Mouse (Mus musculus) CH12.LX (cell line): ENCODE measurements around the gene Sergef. TPM values are rescaled to one million over a fixed set of nuclear protein-coding genes. Genes with fewer than 3 reads are reported as not detected.

Experiments
- DNase-seq: peaks from one replicate; pipeline ENCODE4 v3.0.0-alpha.2; 2013; ENCODE audit errors: extremely low read depth
- H3K27ac ChIP-seq: 2 replicates; pipeline ENCODE4 v1.5.1; 2012; ENCODE audit warnings: low read depth, mild to moderate bottlenecking, control low read depth, moderate library complexity; ENCODE audit not compliant: insufficient read depth
- H3K27me3 ChIP-seq: replicated peaks from 2 replicates; pipeline ENCODE3; 2012; ENCODE audit warnings: inconsistent platforms
- H3K36me3 ChIP-seq, 2 experiments: replicated peaks in 1 of 2; 2 replicates each; pipeline versions ENCODE3 to v1.6.1; 2012; ENCODE audit warnings: inconsistent platforms in 1 of 2, low read length in 1 of 2, mild to moderate bottlenecking in 1 of 2, mixed read lengths in 1 of 2, moderate library complexity in 1 of 2; ENCODE audit not compliant: control insufficient read depth in 1 of 2, insufficient read depth in 1 of 2
- H3K4me1 ChIP-seq, 2 experiments: 2 replicates each; pipeline ENCODE4 v1.6.1; 2012; ENCODE audit warnings: inconsistent platforms in 1 of 2, moderate library complexity in 1 of 2; ENCODE audit not compliant: insufficient read depth in 2 of 2, control insufficient read depth in 1 of 2
- H3K4me2 ChIP-seq: 2 replicates; pipeline ENCODE4 v1.6.1; 2012; ENCODE audit warnings: low read depth, mild to moderate bottlenecking, control low read depth; ENCODE audit not compliant: poor library complexity, insufficient read depth, severe bottlenecking
- H3K4me3 ChIP-seq, 3 experiments: fragments of 150-350 bp in 1 of 3; sonication (generic) in 1 of 3; replicated peaks in 1 of 3; 2 replicates each; pipeline versions ENCODE3 to v1.5.1; 2011 to 2012; ENCODE audit warnings: low read depth in 2 of 3, low read length in 2 of 3, mild to moderate bottlenecking in 2 of 3, moderate library complexity in 2 of 3, control low read depth in 1 of 3, improper control_type of control experiment in 1 of 3, inconsistent platforms in 1 of 3, mixed read lengths in 1 of 3; ENCODE audit not compliant: poor library complexity in 1 of 3
- H3K79me2 ChIP-seq: replicated peaks from 2 replicates; pipeline ENCODE4 v1.6.1; 2012; ENCODE audit warnings: mild to moderate bottlenecking, moderate library complexity; ENCODE audit not compliant: control insufficient read depth, poor library complexity, insufficient read depth, severe bottlenecking; ENCODE audit errors: extremely low read depth
- H3K9ac ChIP-seq: 2 replicates; pipeline ENCODE4 v1.6.1; 2012; ENCODE audit warnings: low read depth, mild to moderate bottlenecking, control low read depth, moderate library complexity; ENCODE audit not compliant: insufficient read depth
- H3K9me3 ChIP-seq: replicated peaks from 2 replicates; pipeline ENCODE3; 2012; ENCODE audit warnings: low read length, inconsistent platforms, mixed read lengths
- CTCF ChIP-seq, 2 experiments: IDR thresholded peaks in 1 of 2; conservative IDR thresholded peaks in 1 of 2; 2 replicates each; pipeline ENCODE4 v1.5.1; 2011 to 2012; ENCODE audit warnings: low read depth in 2 of 2, low read length in 2 of 2, improper control_type of control experiment in 1 of 2, inconsistent platforms in 1 of 2, mild to moderate bottlenecking in 1 of 2, moderate library complexity in 1 of 2
- E2F4 ChIP-seq: IDR thresholded peaks from 2 replicates; pipeline ENCODE4 v1.6.1; 2011; ENCODE audit warnings: low read depth, low read length, improper control_type of control experiment; ENCODE audit not compliant: insufficient replicate concordance
- ELF1 ChIP-seq: IDR thresholded peaks from 2 replicates; pipeline ENCODE4 v1.6.1; 2014; ENCODE audit warnings: low read depth, mild to moderate bottlenecking, inconsistent platforms, low read length, improper control_type of control experiment
- EP300 ChIP-seq: IDR thresholded peaks from 2 replicates; pipeline ENCODE4 v1.6.1; 2011; ENCODE audit warnings: low read length, improper control_type of control experiment
- HCFC1 ChIP-seq: IDR thresholded peaks from 2 replicates; pipeline ENCODE4 v1.6.1; 2012; ENCODE audit warnings: low read depth, mild to moderate bottlenecking, inconsistent platforms, low read length, improper control_type of control experiment
- IRF4 ChIP-seq: IDR thresholded peaks from 2 replicates; pipeline ENCODE4 v1.6.1; 2014; ENCODE audit warnings: low read depth, mild to moderate bottlenecking, inconsistent platforms, low read length, improper control_type of control experiment
- JUND ChIP-seq: conservative IDR thresholded peaks from 2 replicates; pipeline ENCODE4 v1.6.1; 2011; ENCODE audit warnings: low read depth, low read length, improper control_type of control experiment
- MAX ChIP-seq: IDR thresholded peaks from 2 replicates; pipeline ENCODE4 v1.6.1; 2011; ENCODE audit warnings: low read length, improper control_type of control experiment
- MXI1 ChIP-seq: IDR thresholded peaks from 2 replicates; pipeline ENCODE4 v1.6.1; 2011; ENCODE audit warnings: mild to moderate bottlenecking, low read depth, low read length, improper control_type of control experiment
- PAX5 ChIP-seq: IDR thresholded peaks from 2 replicates; pipeline ENCODE4 v1.6.1; 2012; ENCODE audit warnings: low read length, inconsistent platforms, mixed read lengths
- UBTF ChIP-seq: IDR thresholded peaks from 2 replicates; pipeline ENCODE4 v1.6.1; 2012; ENCODE audit warnings: low read depth, mild to moderate bottlenecking, inconsistent platforms, low read length, improper control_type of control experiment, moderate library complexity
- ZKSCAN1 ChIP-seq: IDR thresholded peaks from 2 replicates; pipeline ENCODE4 v1.6.1; 2012; ENCODE audit warnings: low read depth, inconsistent platforms, low read length, improper control_type of control experiment, borderline replicate concordance
- ZMIZ1 ChIP-seq: IDR thresholded peaks from 2 replicates; pipeline ENCODE4 v1.6.1; 2012; ENCODE audit warnings: low read depth, mild to moderate bottlenecking, inconsistent platforms, low read length, improper control_type of control experiment
- ZNF384 ChIP-seq: IDR thresholded peaks from 2 replicates; pipeline ENCODE4 v1.6.1; 2012; ENCODE audit warnings: low read depth, low read length, improper control_type of control experiment, inconsistent platforms
- dilution Hi-C: fragments of 300-500 bp; cut with MboI; formaldehyde crosslinking; loops from 2 replicates; pipeline ENCODE4 v1.14.3; 2020; ENCODE audit warnings: low sequenced_read_pairs; ENCODE audit not compliant: extremely low pct_unique_long_range_greater_than_20kb, extremely low pct_ligation_motif_present
- in situ Hi-C: fragments of 300-500 bp; cut with MboI; formaldehyde crosslinking; loops from 3 replicates; pipeline ENCODE4 v1.14.3; 2019; ENCODE audit warnings: low sequenced_read_pairs, low pct_ligation_motif_present, low pct_unique_long_range_greater_than_20kb, mixed read lengths
- polyA plus RNA-seq: library from polyadenylated mRNA; unstranded; fragments of >175 nt; gene quantifications from 2 replicates; pipeline ENCODE4 v1.2.1, GENCODE M21; 2012; ENCODE audit warnings: low read depth; ENCODE audit not compliant: insufficient read length
- total RNA-seq, 2 experiments: library from RNA; depleted of rRNA; stranded (reverse); fragments of 300-350 nt in 1 of 2; fragments of >200 nt in 1 of 2; gene quantifications; 2 replicates each; pipeline ENCODE4 v1.2.3; 2012 to 2014

The Sergef gene
- total and polyA plus RNA-seq, 3 experiments: 13.0 to 18.0 (median 14.1) TPM

GRCm38 (mm10) chr7:46510806-46511205 lies 128.8 kb downstream of the Sergef start:
- DNase-seq: no peak
- H3K27me3 ChIP-seq: no peaks in the 10 kb centered on the region
- no peak overlapping the region for H3K4me3 ChIP-seq
- peaks cover 2 to 41% of the 10 kb centered on the region in 2 experiments for H3K36me3 ChIP-seq
- H3K27ac ChIP-seq: no peak overlapping the region
- H3K9me3 ChIP-seq: peaks cover 5% of the 10 kb centered on the region
- H3K4me2 ChIP-seq: no peak overlapping the region
- H3K4me1 ChIP-seq: no peaks in the 10 kb centered on the region
- no peaks in the 10 kb centered on the region for H3K79me2 ChIP-seq
- dilution Hi-C loops: no loop called here
- TF ChIP-seq ZMIZ1: no peak
- TF ChIP-seq, all 38 proteins: peak for 0
- in situ Hi-C loops: no loop called here
- H3K9ac ChIP-seq: no peak overlapping the region

- Histone ChIP-seq H3K27me3 (no peaks in the 10 kb centered on the region), H3K79me2 (no peaks in the 10 kb centered on the region), H3K4me2 (no peak overlapping the region), H3K36me3 (peaks cover 2 to 34% of the 10 kb centered on the region in 2 experiments), H3K9ac (no peak overlapping the region), H3K4me3 (no peak overlapping the region), H3K4me1 (no peaks in the 10 kb centered on the region), H3K9me3 (peaks cover 5% of the 10 kb centered on the region), H3K27ac (no peak overlapping the region)
- TF ChIP-seq ZKSCAN1 (no peak), MAX (no peak), JUND (no peak), EP300 (no peak), ELF1 (no peak), E2F4 (no peak), IRF4 (no peak), ZNF384 (no peak), UBTF (no peak), HCFC1 (no peak), CTCF (conservative IDR thresholded peaks at IDR 0.05 in 1 of 2, IDR thresholded peaks at IDR 0.05 in 1 of 2; ENCODE audit: low read depth in 2 of 2, low read length in 2 of 2) (no peak), ZMIZ1 (no peak), PAX5 (no peak), MXI1 (no peak)
- in situ Hi-C loops (no loop called here), dilution Hi-C loops (no loop called here)
- no peak for DNase-seq
Observed at GRCm38 (mm10) chr7:46509391-46510310, 130.0 kb downstream of the Sergef start.
